Mouse (Mus musculus): Measurements from ENCODE around the gene Adgrf3.

DNA sequence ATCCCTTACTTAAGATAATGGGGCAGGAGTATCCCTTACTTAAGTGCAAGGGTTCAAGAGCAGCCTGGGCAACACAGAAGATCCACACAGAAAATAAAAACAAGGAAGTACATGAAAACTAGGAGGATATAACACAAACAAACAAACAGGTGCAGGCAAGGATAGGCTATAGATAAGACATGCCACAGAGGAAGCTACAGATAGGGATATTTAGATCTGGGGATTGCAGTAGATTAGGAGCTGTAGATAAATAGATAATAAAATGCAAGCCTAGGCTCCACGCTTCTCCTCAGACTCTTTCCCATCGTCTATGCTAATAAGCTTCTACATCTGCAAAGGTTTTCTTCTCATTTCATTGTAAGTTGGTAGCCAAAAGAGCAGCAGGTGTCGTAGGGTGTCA is 488 bp downstream of the Adgrf3 start:
- TF ChIP-seq GATA1 (IDR thresholded peaks at IDR 0.05; ENCODE audit: borderline replicate concordance, low read length) = no peak
- TF ChIP-seq FLI1 (IDR thresholded peaks at IDR 0.05; ENCODE audit: low read length) = no peak
